Mouse (Mus musculus) monocyte, adult 2 months (primary cell): ENCODE measurements around the gene Lrp2.
"Not testable (repeated sequence)": the region's sequence is repeated elsewhere in the genome, so short reads cannot be mapped to it uniquely, and the experiment has no call there.

Experiments used
- DNase-seq, 2 experiments: peaks; one replicate each; pipeline ENCODE4 v3.0.0; 2022; ENCODE audit warnings: low spot score in 2 of 2, low read depth in 1 of 2

The Lrp2 gene

DNA sequence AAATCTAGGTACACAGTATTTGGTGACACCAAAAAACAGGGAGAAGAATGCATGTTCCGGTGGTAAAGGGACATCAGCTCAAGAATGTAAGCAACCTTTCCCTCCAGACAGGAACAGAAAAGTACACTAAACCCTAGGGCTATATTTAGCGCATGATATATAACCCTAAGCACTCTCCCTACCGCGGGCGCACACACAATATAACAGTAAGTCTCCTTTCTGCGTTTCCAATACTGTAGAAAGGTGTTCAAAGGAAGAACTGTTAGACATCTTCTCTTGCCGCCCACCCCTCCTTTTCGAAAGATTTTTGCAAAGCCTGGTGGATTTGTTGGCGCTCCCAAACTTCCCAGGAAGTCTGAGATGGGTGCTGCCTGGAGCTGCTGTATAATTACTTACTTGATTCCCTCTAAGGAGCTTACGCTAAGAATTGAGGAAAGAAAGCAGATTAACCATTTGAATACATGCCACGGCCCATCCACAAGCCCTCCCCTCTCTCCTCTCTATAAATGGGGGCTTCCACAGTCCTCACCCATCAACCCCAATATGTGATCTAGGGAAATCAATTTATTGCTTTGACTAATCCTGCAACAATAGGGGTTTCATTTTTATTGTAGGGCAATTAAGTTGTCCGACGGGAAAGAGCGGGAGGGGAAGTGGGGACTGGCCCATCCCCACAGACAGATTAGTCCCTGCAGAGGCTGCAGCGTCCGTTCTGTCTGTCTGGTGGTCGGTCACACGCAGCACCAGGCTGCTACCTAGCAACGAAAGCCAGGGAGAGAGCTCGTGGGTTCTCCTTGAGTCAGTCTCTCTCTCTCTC is 1.5 kb downstream of the Lrp2 start:
- DNase-seq, result no peak

GRCm38 (mm10) chr2:69582861-69583260 is 3.0 kb downstream of the Lrp2 start:
- DNase-seq, result no peak

DNA sequence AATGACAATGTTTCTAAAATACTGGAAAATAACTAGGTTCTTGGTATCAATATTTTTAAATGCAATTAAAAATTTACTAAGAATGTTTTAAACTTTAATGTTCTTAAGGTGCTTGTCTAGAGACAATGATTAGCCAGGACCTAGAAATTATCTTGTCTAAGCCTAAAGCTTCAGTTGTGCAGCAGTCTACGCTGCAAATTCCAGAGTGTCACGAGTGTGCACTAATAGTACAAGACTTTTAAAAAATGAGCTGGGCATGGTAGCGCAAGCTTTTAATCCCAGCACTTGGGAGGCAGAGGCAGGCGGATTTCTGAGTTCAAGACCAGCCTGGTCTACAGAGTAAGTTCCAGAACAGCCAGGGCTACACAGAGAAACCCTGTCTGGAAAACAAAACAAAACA is 3.8 kb downstream of the Lrp2 start:
- not testable (repeated sequence) for DNase-seq

DNA sequence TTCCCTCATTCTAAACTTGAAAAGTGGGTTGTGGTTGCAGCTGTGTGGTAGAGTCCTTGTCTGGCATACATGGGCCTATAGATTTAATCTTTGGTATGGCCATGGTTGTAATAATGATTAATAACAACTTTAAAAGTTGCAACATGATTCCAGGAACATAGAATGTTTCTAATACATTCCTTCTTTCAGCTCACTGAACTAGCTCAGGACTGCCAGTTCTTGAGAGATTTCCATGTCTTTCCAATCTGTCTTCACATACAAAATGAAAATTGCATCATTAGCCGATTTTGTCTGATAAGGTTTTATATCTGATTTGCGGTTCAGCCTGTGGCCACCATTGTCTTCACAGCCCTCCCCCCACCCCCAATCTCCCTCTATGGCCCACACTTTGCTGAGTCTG is 5.8 kb downstream of the Lrp2 start:
- DNase-seq, result no peak

DNA sequence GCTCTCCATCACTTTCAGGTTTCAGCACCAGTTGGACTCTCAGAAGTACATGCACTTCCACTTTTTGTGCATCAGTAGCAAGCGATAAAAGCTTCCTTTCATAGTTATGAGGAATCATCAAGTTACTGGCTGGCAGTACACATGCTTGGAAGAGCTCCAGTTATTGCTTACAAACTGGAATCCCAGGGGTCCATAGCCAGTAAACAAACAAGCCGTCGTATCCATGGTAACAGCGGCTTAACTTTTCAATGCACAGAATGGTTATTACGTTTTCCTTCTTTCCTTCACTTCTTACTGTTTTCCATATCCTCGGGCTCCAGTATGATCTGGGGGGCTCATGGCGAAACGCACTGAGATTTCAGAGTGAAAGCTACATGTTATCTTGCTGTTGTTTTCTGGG is 7.7 kb downstream of the Lrp2 start:
- no peak for DNase-seq

GRCm38 (mm10) chr2:69576531-69576930 is 9.3 kb downstream of the Lrp2 start:
- no peak for DNase-seq

- DNase-seq, result no peak
These were observed 10.9 kb downstream of the Lrp2 start for GRCm38 (mm10) chr2:69574934-69575333.

GRCm38 (mm10) chr2:69574261-69574660 is 11.6 kb downstream of the Lrp2 start:
- no peak for DNase-seq

GRCm38 (mm10) chr2:69573733-69574054 is 12.2 kb downstream of the Lrp2 start:
- no peak for DNase-seq

DNA sequence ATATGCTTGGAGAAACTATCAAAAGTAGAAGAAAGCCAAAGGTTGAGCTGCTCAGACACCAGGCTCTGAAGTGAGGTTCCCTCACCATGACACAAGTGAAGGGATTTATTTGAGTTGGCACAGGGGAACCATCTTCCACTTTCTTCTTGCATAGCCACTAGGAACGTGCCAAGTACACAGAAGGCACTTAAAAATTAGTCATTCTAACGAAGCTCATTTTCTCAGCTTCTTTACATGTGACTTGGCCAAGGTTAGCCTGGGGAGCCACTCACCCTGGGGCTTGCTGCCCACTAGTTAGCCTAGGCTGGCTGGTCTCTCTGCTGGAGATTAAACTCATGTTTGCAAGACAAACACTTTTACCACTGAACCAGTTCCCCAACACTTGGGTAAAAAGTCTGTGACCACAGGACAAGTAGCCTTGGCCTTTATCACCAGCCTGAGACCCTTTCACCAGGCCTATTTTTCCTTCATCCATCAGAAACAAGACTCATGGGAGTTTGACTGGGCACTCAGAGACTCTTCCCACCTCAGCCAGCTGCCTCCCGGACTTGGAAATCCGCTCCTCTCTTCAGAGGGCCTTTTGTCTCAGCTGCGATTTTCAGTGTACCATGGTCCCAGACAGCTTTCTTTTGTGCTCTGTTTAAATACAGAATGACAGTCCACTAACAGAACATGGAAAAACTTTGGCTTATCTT is 12.7 kb downstream of the Lrp2 start:
- no peak for DNase-seq

GRCm38 (mm10) chr2:69570556-69570955 is 15.3 kb downstream of the Lrp2 start:
- DNase-seq, result no peak

GRCm38 (mm10) chr2:69566281-69566680 is 19.6 kb downstream of the Lrp2 start:
- no peak for DNase-seq

- no peak for DNase-seq
These were observed 22.4 kb downstream of the Lrp2 start for GRCm38 (mm10) chr2:69563492-69563891.

DNA sequence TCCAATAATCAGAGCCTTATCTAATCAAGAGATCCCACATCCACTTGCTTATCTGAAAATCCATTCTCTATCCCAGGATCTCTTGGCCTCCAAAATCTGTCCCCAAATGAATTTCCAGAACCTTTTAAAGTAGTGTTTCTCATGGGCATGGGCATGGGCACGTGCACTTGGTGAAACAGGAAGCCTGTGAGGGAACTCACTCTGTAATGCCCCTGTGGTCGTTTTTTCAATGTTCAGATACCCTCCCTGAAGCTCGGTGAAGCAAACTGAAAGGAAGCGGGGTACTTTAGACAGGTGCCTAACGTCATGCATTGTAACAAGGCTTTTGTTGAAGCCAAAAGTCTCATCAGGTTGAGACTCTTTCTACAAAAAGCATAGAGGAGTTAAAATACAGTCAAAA is 23.1 kb downstream of the Lrp2 start:
- no peak for DNase-seq

GRCm38 (mm10) chr2:69560221-69560620 is 25.6 kb downstream of the Lrp2 start:
- no peak for DNase-seq

DNA sequence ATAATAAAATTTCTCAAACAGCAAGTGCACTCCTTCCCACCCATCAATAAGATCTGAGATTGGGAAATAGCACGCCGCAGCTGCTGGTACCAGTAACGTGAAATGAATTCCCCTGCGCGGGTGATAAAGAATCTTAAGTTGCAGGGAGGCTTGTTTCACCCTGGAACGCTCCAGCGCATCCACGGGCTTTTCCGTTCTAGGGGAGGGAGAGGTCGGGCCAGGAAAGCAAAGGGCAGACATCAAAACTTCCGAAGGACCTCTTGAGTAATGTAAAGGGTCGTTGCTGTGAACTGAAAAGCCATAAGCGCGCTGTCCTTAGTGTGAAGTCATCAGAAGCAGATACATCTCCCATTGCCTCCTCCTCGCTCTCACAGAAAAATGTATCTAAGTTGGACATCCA is 26.5 kb downstream of the Lrp2 start:
- no peak for DNase-seq

- DNase-seq, result no peak
These were observed 29.2 kb downstream of the Lrp2 start for GRCm38 (mm10) chr2:69556686-69557085.

GRCm38 (mm10) chr2:69551639-69552038 is 34.2 kb downstream of the Lrp2 start:
- DNase-seq, result no peak

GRCm38 (mm10) chr2:69546823-69547222 is 39.0 kb downstream of the Lrp2 start:
- no peak for DNase-seq

DNA sequence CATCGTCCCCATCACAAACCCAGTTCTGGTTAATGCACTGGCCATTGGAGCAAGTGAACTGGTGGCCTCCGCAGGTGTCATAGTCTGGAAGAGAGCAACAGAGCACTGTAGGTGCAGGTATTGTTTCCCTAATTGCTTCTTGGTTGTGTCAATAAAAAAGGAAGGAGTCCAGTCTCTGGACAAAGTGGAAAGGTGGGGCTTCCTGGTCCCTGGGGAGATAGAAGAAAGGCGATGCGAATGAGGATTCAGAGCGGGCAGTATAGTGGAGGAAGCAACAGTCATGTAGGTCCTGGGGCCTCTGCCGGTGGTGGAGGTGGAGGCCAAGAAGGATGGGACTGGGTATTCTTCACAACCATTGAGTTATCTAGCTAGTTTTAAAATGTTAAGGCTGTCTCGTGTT is 49.8 kb downstream of the Lrp2 start:
- DNase-seq, result no peak

DNA sequence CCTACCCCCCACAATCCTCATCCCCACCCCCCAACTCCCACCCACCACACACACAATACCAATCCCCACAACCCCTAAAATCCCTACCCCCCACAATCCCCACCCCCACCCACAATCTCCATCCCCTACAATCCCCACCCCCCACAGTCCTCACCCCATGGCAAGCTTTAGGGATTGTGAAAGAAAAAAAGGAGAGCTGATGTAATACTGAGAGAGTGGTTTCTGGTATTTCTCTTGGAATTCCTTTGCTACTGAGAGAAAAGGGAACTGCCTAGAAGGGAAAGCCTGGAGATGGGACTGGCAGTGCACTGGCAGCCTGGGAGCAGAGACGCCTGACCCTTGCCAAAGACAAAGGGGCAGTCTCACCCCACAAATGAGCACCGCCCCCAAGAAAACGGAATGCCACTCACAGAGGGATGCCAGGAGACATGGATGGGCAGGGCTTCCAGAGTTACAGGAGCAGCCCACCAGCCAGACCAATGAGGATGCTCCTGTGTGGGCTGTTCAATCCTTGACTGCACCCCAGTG is 54.3 kb downstream of the Lrp2 start:
- DNase-seq, result no peak

DNA sequence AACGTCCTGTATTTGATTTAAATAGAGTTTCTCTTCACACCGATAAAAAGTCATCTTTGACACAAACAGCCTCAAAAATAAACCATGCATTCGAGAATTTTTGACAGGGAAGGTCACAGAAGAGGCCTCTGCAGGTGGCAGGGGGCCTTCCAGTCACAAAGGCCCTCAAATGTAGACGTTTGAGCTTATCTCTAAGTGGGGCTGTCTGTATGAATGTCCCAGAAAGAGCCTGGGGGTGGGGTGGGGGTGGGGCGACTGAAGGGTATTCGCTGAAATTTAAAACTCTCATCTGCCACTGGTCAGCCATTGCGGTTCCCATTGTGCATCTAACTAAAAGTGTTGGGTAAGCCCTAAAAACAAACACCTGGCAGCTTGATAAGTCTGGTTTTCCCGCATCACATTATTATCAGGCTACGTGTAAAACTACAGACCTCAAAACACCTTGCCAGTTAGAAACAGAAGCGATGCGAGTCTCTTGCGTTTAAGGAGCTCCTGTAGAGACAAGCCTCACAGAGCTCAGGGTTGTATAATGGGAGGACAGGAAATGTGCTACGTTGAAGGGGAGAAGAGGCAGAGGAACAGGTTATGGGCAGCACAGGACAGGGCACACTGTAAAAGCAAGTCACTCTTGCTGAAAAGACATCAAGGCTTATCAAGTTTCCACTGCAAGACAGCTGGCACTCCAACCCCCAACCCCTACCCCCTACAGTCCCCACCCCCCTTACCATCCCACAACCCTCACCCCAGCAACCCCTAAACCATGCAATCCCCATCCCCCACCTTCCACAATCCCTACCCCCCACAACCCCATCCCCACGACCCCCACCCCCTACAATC is 55.0 kb downstream of the Lrp2 start:
- no peak for DNase-seq
